Mouse (Mus musculus) urinary bladder, adult 2 months (tissue): ENCODE measurements at regions not wholly inside any gene's neighbourhood (a gene's known extent, or its start where the extent isn't known, plus 50 kb on each side); places are given as distances from the start of the nearest gene placed in this dataset.

Experiments
- DNase-seq: peaks from one replicate; pipeline ENCODE4 v3.0.0; 2022; ENCODE audit warnings: low spot score

GRCm38 (mm10) chr4:123990293-123991185 lies 72.7 kb upstream of the 4930535I16Rik start:
- DNase-seq: peak; percentile 26
